Mouse (Mus musculus) CH12.LX (cell line): Measurements from ENCODE around the gene Gm5617. TPM values are rescaled to one million over a fixed set of nuclear protein-coding genes. Genes with fewer than 3 reads are reported as not detected.

Experiments
- DNase-seq: peaks from one replicate; pipeline ENCODE4 v3.0.0-alpha.2; 2013; ENCODE audit errors: extremely low read depth
- H3K27ac ChIP-seq: 2 replicates; pipeline ENCODE4 v1.5.1; 2012; ENCODE audit warnings: low read depth, mild to moderate bottlenecking, control low read depth, moderate library complexity; ENCODE audit not compliant: insufficient read depth
- H3K27me3 ChIP-seq: replicated peaks from 2 replicates; pipeline ENCODE3; 2012; ENCODE audit warnings: inconsistent platforms
- H3K36me3 ChIP-seq, 2 experiments: replicated peaks in 1 of 2; 2 replicates each; pipeline versions ENCODE3 to v1.6.1; 2012; ENCODE audit warnings: inconsistent platforms in 1 of 2, low read length in 1 of 2, mild to moderate bottlenecking in 1 of 2, mixed read lengths in 1 of 2, moderate library complexity in 1 of 2; ENCODE audit not compliant: control insufficient read depth in 1 of 2, insufficient read depth in 1 of 2
- H3K4me1 ChIP-seq, 2 experiments: 2 replicates each; pipeline ENCODE4 v1.6.1; 2012; ENCODE audit warnings: inconsistent platforms in 1 of 2, moderate library complexity in 1 of 2; ENCODE audit not compliant: insufficient read depth in 2 of 2, control insufficient read depth in 1 of 2
- H3K4me2 ChIP-seq: 2 replicates; pipeline ENCODE4 v1.6.1; 2012; ENCODE audit warnings: low read depth, mild to moderate bottlenecking, control low read depth; ENCODE audit not compliant: poor library complexity, insufficient read depth, severe bottlenecking
- H3K4me3 ChIP-seq, 3 experiments: fragments of 150-350 bp in 1 of 3; sonication (generic) in 1 of 3; replicated peaks in 1 of 3; 2 replicates each; pipeline versions ENCODE3 to v1.5.1; 2011 to 2012; ENCODE audit warnings: low read depth in 2 of 3, low read length in 2 of 3, mild to moderate bottlenecking in 2 of 3, moderate library complexity in 2 of 3, control low read depth in 1 of 3, improper control_type of control experiment in 1 of 3, inconsistent platforms in 1 of 3, mixed read lengths in 1 of 3; ENCODE audit not compliant: poor library complexity in 1 of 3
- H3K79me2 ChIP-seq: replicated peaks from 2 replicates; pipeline ENCODE4 v1.6.1; 2012; ENCODE audit warnings: mild to moderate bottlenecking, moderate library complexity; ENCODE audit not compliant: control insufficient read depth, poor library complexity, insufficient read depth, severe bottlenecking; ENCODE audit errors: extremely low read depth
- H3K9ac ChIP-seq: 2 replicates; pipeline ENCODE4 v1.6.1; 2012; ENCODE audit warnings: low read depth, mild to moderate bottlenecking, control low read depth, moderate library complexity; ENCODE audit not compliant: insufficient read depth
- H3K9me3 ChIP-seq: replicated peaks from 2 replicates; pipeline ENCODE3; 2012; ENCODE audit warnings: low read length, inconsistent platforms, mixed read lengths
- BHLHE40 ChIP-seq: IDR thresholded peaks from 2 replicates; pipeline ENCODE4 v1.6.1; 2011; ENCODE audit warnings: mild to moderate bottlenecking, low read depth, low read length, improper control_type of control experiment
- CHD1 ChIP-seq: IDR thresholded peaks from 2 replicates; pipeline ENCODE4 v1.6.1; 2012; ENCODE audit warnings: low read depth, low read length, improper control_type of control experiment, inconsistent platforms
- CHD2 ChIP-seq: IDR thresholded peaks from 2 replicates; pipeline ENCODE4 v1.6.1; 2011; ENCODE audit warnings: low read length, improper control_type of control experiment
- E2F4 ChIP-seq: IDR thresholded peaks from 2 replicates; pipeline ENCODE4 v1.6.1; 2011; ENCODE audit warnings: low read depth, low read length, improper control_type of control experiment; ENCODE audit not compliant: insufficient replicate concordance
- ELF1 ChIP-seq: IDR thresholded peaks from 2 replicates; pipeline ENCODE4 v1.6.1; 2014; ENCODE audit warnings: low read depth, mild to moderate bottlenecking, inconsistent platforms, low read length, improper control_type of control experiment
- GABPA ChIP-seq: IDR thresholded peaks from 2 replicates; pipeline ENCODE4 v1.6.1; 2012; ENCODE audit warnings: low read depth, low read length, improper control_type of control experiment, inconsistent platforms; ENCODE audit not compliant: insufficient replicate concordance
- IRF4 ChIP-seq: IDR thresholded peaks from 2 replicates; pipeline ENCODE4 v1.6.1; 2014; ENCODE audit warnings: low read depth, mild to moderate bottlenecking, inconsistent platforms, low read length, improper control_type of control experiment
- KAT2A ChIP-seq: IDR thresholded peaks from 2 replicates; pipeline ENCODE4 v1.6.1; 2012; ENCODE audit warnings: low read length, improper control_type of control experiment, inconsistent platforms; ENCODE audit not compliant: insufficient replicate concordance
- MAZ ChIP-seq: IDR thresholded peaks from 2 replicates; pipeline ENCODE4 v1.6.1; 2012; ENCODE audit warnings: low read depth, mild to moderate bottlenecking, inconsistent platforms, low read length, improper control_type of control experiment, moderate library complexity
- MYC ChIP-seq: IDR thresholded peaks from 2 replicates; pipeline ENCODE4 v1.6.1; 2011; ENCODE audit warnings: low read depth, mild to moderate bottlenecking, improper control_type of control experiment, low read length
- NELFE ChIP-seq: IDR thresholded peaks from 2 replicates; pipeline ENCODE4 v1.6.1; 2011; ENCODE audit warnings: low read depth, low read length, improper control_type of control experiment
- NRF1 ChIP-seq: IDR thresholded peaks from 2 replicates; pipeline ENCODE4 v1.6.1; 2014; ENCODE audit warnings: low read depth, mild to moderate bottlenecking, inconsistent platforms, low read length, improper control_type of control experiment, moderate library complexity
- SIN3A ChIP-seq: IDR thresholded peaks from 2 replicates; pipeline ENCODE4 v1.6.1; 2012; ENCODE audit warnings: low read length, improper control_type of control experiment, inconsistent platforms
- SMC3 ChIP-seq: IDR thresholded peaks from 2 replicates; pipeline ENCODE4 v1.6.1; 2011; ENCODE audit warnings: low read depth, low read length, improper control_type of control experiment
- TCF12 ChIP-seq: IDR thresholded peaks from 2 replicates; pipeline ENCODE4 v1.6.1; 2014; ENCODE audit warnings: low read depth, mild to moderate bottlenecking, inconsistent platforms, low read length, improper control_type of control experiment
- ZC3H11A ChIP-seq: IDR thresholded peaks from 2 replicates; pipeline ENCODE4 v1.6.1; 2012; ENCODE audit warnings: low read depth, mild to moderate bottlenecking, inconsistent platforms, low read length, improper control_type of control experiment
- ZKSCAN1 ChIP-seq: IDR thresholded peaks from 2 replicates; pipeline ENCODE4 v1.6.1; 2012; ENCODE audit warnings: low read depth, inconsistent platforms, low read length, improper control_type of control experiment, borderline replicate concordance
- ZNF384 ChIP-seq: IDR thresholded peaks from 2 replicates; pipeline ENCODE4 v1.6.1; 2012; ENCODE audit warnings: low read depth, low read length, improper control_type of control experiment, inconsistent platforms
- dilution Hi-C: fragments of 300-500 bp; cut with MboI; formaldehyde crosslinking; loops from 2 replicates; pipeline ENCODE4 v1.14.3; 2020; ENCODE audit warnings: low sequenced_read_pairs; ENCODE audit not compliant: extremely low pct_unique_long_range_greater_than_20kb, extremely low pct_ligation_motif_present
- in situ Hi-C: fragments of 300-500 bp; cut with MboI; formaldehyde crosslinking; loops from 3 replicates; pipeline ENCODE4 v1.14.3; 2019; ENCODE audit warnings: low sequenced_read_pairs, low pct_ligation_motif_present, low pct_unique_long_range_greater_than_20kb, mixed read lengths
- polyA plus RNA-seq: library from polyadenylated mRNA; unstranded; fragments of >175 nt; gene quantifications from 2 replicates; pipeline ENCODE4 v1.2.1, GENCODE M21; 2012; ENCODE audit warnings: low read depth; ENCODE audit not compliant: insufficient read length
- total RNA-seq, 2 experiments: library from RNA; depleted of rRNA; stranded (reverse); fragments of 300-350 nt in 1 of 2; fragments of >200 nt in 1 of 2; gene quantifications; 2 replicates each; pipeline ENCODE4 v1.2.3; 2012 to 2014

Gene Gm5617
- total and polyA plus RNA-seq, 3 experiments = 20.4 to 35.2 (median 20.5) TPM

GRCm38 (mm10) chr9:48510134-48510533 lies 14.9 kb downstream of the Gm5617 start:
- peaks cover 6% of the 10 kb centered on the region for H3K27me3 ChIP-seq
- no peak for TF ChIP-seq CHD1
- no peak for TF ChIP-seq BHLHE40
- no peak overlapping the region for H3K9ac ChIP-seq
- no peak overlapping the region for H3K27ac ChIP-seq
- no peak overlapping the region for H3K4me2 ChIP-seq
- H3K9me3 ChIP-seq = peaks cover 5% of the 10 kb centered on the region
- in situ Hi-C loops (no loop called here), dilution Hi-C loops (no loop called here)
- no peaks in the 10 kb centered on the region for H3K79me2 ChIP-seq
- no peaks in the 10 kb centered on the region for H3K36me3 ChIP-seq
- no peak for DNase-seq
- no peak overlapping the region for H3K4me3 ChIP-seq
- no peaks in the 10 kb centered on the region for H3K4me1 ChIP-seq

- H3K4me2 ChIP-seq = no peak overlapping the region
- H3K4me3 ChIP-seq = no peak overlapping the region
- no peak for DNase-seq
- no peaks in the 10 kb centered on the region for H3K4me1 ChIP-seq
- H3K27me3 ChIP-seq = peaks cover 8% of the 10 kb centered on the region
- in situ Hi-C loops = no loop called here
- no peak overlapping the region for H3K9ac ChIP-seq
- no peaks in the 10 kb centered on the region for H3K79me2 ChIP-seq
- no peaks in the 10 kb centered on the region for H3K9me3 ChIP-seq
- no peaks in the 10 kb centered on the region for H3K36me3 ChIP-seq
- dilution Hi-C loops = no loop called here
- peak; percentile 26; the same call in 1 of the 2 replicates for TF ChIP-seq IRF4
- TF ChIP-seq BHLHE40 = peak; percentile 30; the same call in 1 of the 2 replicates
- TF ChIP-seq TCF12 = no peak
- H3K27ac ChIP-seq = no peak overlapping the region
These were observed 20.1 kb downstream of the Gm5617 start for GRCm38 (mm10) chr9:48515332-48515731.

GRCm38 (mm10) chr9:48516615-48517371 lies 21.6 kb downstream of the Gm5617 start:
- peaks cover 5% of the 10 kb centered on the region for H3K27me3 ChIP-seq
- no peak for TF ChIP-seq ZC3H11A
- no peak for TF ChIP-seq ELF1
- TF ChIP-seq CHD1 = no peak
- no peak for TF ChIP-seq MYC
- TF ChIP-seq KAT2A = no peak
- no peak for TF ChIP-seq GABPA
- TF ChIP-seq ZNF384 = no peak
- TF ChIP-seq CHD2 = no peak
- TF ChIP-seq SIN3A = no peak
- no peak for TF ChIP-seq MAZ
- no peak for TF ChIP-seq NRF1
- TF ChIP-seq E2F4 = no peak
- no peak for TF ChIP-seq ZKSCAN1
- no peak for TF ChIP-seq SMC3
- TF ChIP-seq NELFE = no peak
- in situ Hi-C loops = no loop called here

More at GRCm38 (mm10) chr9:48516615-48517371, 21.6 kb downstream of the Gm5617 start:
- H3K79me2 ChIP-seq = no peaks in the 10 kb centered on the region
- H3K9ac ChIP-seq = no peak overlapping the region
- DNase-seq = no peak
- no peaks in the 10 kb centered on the region for H3K9me3 ChIP-seq
- no peak overlapping the region for H3K27ac ChIP-seq
- H3K4me1 ChIP-seq = no peaks in the 10 kb centered on the region
- H3K4me2 ChIP-seq = no peak overlapping the region
- no peaks in the 10 kb centered on the region for H3K36me3 ChIP-seq
- dilution Hi-C loops = no loop called here
- H3K4me3 ChIP-seq = no peak overlapping the region
